Mouse (Mus musculus): Measurements from ENCODE around the gene Gm765.

The Gm765 gene

DNA sequence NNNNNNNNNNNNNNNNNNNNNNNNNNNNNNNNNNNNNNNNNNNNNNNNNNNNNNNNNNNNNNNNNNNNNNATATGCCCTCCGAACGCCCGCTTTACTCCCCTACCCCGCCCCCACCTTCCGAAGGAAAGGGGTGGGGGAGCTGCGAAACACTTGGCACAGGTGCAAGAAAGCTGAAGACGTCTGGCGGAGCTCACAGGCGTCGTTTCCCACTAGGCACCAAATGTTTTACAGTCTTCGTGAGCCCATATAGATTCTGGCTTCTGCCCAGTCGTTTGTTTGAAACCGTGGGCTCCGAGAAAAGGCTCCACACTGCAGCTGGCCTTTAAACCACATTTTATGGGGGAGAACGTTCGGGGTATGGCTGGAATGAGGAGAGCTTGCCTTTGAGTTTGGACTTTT is 120.6 kb downstream of the Gm765 start:
- in situ Hi-C loops (cut with MboI, MseI): no loop called here

DNA sequence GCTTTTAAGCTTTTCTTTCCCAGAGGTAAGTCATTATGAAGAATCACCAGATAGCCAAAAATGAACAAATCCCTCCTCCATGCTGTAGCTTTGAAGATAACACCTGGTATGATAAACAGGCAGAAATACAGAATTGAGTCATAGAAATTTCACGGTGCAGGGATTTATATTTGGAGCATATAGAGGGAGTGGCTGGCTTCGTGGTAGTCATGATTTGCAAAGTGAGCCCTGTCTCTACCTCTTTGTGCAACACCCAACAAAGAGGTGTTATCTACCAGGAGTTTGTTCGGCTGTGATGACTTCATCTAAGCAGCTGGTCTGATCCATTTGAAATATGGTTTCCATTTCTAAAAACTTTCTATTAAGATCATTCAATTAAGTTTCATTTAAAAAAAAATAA is 130.3 kb downstream of the Gm765 start:
- in situ Hi-C loops (cut with MboI, MseI): no loop called here

DNA sequence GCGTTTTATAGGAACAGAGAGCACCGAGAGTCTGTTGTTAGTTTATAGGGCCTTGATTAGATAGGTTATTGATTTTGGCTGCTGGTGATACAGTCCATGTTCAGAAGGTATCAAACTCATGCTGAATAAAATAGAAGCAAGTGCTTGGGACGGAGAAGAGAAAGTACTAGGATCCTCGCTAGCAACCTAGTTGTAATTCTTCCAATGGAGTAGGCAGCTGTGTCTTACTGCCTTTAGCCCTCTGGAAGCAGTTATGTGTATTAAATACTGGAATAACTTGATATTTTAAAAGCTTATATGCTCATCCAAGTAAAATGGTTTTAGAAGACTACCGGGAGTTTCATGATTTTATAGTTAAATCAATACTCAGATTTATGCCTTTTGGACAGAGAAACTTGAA is 132.3 kb downstream of the Gm765 start:
- in situ Hi-C loops (cut with MboI, MseI): no loop called here

DNA sequence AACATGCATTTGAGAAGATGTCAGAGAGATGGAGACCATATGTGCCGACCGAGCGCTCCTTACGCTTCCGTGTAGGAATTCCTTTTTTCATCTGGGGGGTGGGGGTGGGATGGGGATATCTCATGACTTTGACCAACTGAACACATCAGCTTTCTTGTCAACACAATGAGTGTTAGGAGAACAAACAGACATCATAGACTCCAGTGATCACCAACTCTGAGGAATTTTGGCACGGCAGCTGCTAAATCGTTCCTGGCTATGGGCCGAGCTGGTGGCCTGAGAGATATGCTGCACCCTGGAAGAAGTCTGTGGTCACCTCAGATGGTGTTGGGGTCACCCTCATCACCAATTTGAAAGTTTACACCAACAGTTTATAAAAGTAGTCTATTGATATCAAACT is 134.5 kb downstream of the Gm765 start:
- in situ Hi-C loops (cut with MboI, MseI): no loop called here

DNA sequence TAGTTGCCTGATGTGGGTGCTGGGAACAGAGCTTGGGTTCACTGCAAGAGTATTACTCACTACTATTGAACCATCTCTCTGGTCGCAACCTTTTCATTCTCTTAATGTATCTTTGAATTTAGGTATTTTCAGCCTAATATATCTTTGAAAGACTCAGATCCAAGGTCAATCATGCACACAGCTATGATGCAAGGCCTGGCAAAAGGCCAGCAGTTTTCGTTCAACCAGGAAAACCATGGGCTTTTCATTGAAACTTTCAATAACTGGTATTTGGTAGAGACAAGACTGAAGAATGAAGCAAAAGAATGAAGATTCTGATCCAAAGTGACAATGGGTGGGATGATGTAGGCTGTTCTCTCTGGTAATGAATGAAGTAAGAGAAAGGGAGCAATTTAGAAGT is 143.8 kb downstream of the Gm765 start:
- in situ Hi-C loops (cut with MboI, MseI): no loop called here

DNA sequence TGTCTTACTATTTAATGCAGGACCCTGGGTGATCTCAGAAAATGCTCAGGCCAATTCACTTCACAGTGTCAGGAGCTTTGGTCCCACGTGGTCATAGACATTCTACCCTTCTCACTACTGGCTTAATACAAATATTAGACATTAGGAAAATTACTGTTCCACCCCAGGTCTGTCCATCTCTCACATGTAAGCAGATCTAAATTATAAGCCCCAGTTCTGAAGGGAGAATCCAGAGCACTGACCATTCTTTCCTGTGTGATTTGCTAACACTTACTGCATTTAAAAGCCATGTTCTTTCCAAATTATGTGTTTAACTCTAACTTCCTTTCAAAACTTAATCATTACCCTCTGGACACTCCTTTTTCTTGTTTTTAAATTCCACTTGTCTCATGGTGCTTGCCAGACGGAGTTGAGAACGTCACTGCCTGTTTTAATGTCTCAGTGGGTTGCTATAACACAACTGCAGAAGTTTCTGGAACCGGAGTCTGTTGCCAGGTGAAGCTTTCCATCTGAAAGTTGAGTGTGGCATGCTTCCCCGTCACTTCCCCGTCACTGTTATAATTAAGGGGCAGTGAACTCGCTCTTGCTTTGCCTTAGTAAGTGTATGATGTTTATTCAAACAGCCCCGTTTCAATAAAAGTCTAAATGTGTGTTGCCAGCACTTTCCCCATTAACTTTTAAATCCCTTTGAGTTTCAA is 151.7 kb downstream of the Gm765 start:
- in situ Hi-C loops (cut with MboI, MseI): no loop called here

Measured in T-helper 2 cell (primary cell).